In the genomic region with DNA sequence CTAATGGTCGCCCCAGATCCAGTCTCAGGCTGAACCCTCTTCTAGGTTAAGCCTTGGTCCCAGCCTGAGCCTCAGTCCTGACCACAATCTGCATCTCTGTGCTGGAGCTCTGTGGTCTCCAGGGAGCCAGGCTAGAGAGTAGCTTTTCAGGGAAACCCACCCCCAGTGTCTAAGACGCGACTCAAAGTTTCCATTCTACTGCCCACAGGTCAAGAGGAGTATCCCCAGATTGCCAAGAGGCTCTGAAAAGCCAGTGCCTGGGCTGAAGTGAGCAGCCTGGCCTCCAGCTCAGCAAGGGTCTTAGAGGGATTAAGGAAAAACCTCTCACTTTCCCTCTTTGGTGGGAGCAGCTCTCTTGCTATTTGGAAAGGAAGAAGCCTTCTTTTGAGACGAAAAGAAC, we compare ENCODE assay signal across 8 mouse cellular contexts. TPM values are rescaled to one million over a fixed set of nuclear protein-coding genes. Genes with fewer than 3 reads are reported as not detected.
DNase-seq lines count a peak whose midpoint lies in the region; ATAC-seq lines count a peak whose summit lies in the region.

No protein-coding gene starts in this region.

- intact Hi-C loops in heart, postnatal 25 days (cut with DNase I): loop anchor here (2.0 kb wide), 1 partner anchor 39 kb away; no protein-coding TSS in a partner anchor

- no peaks in the 10 kb centered on the region for H3K9me3 ChIP-seq in heart, embryonic 10.5 days
- H3K9me3 ChIP-seq in hindbrain, embryonic 12.5 days (replicated peaks): no peaks in the 10 kb centered on the region
- H3K9me3 ChIP-seq in midbrain, embryonic 12.5 days: no peaks in the 10 kb centered on the region

- peak overlapping the region; percentile 54 for H3K4me2 ChIP-seq in hindbrain, embryonic 12.5 days (replicated peaks)
- H3K4me2 ChIP-seq in midbrain, embryonic 12.5 days (replicated peaks): peak overlapping the region; percentile 59

- no peaks in the 10 kb centered on the region for H3K36me3 ChIP-seq in heart, embryonic 10.5 days
- H3K36me3 ChIP-seq in hindbrain, embryonic 12.5 days: no peaks in the 10 kb centered on the region
- H3K36me3 ChIP-seq in midbrain, embryonic 12.5 days: no peaks in the 10 kb centered on the region

- WGBS in heart, embryonic 10.5 days: 23% methylated on average over 4 of the region's 4 CpGs
- WGBS in hindbrain, embryonic 12.5 days: 35% methylated on average over 4 of the region's 4 CpGs
- WGBS in midbrain, embryonic 12.5 days: 45% methylated on average over 4 of the region's 4 CpGs

- ATAC-seq in hindbrain, embryonic 12.5 days (ENCODE audit: low FRiP score): peak; percentile 26; the same call in 1 of the 2 replicates
- ATAC-seq in midbrain, embryonic 12.5 days (ENCODE audit: low FRiP score, low read depth): 0 out of 2 replicates have a peak, but pooled peaks have one; percentile 19

- no peak overlapping the region for H3K9ac ChIP-seq in hindbrain, embryonic 12.5 days
- no peak overlapping the region for H3K9ac ChIP-seq in midbrain, embryonic 12.5 days (replicated peaks)

- peaks cover under 1% of the 10 kb centered on the region; the same call in 1 of the 2 replicates for H3K4me1 ChIP-seq in heart, embryonic 10.5 days
- H3K4me1 ChIP-seq in hindbrain, embryonic 12.5 days: no peaks in the 10 kb centered on the region
- H3K4me1 ChIP-seq in midbrain, embryonic 12.5 days: no peaks in the 10 kb centered on the region

- H3K27me3 ChIP-seq in heart, embryonic 10.5 days (ENCODE audit: insufficient read depth, poor library complexity, severe bottlenecking): peaks cover 5% of the 10 kb centered on the region; the same call in 1 of the 2 replicates
- H3K27me3 ChIP-seq in hindbrain, embryonic 12.5 days: no peaks in the 10 kb centered on the region
- peaks cover 3% of the 10 kb centered on the region for H3K27me3 ChIP-seq in midbrain, embryonic 12.5 days

- H3K4me3 ChIP-seq in heart, embryonic 10.5 days: peak overlapping the region; percentile 55
- H3K4me3 ChIP-seq in hindbrain, embryonic 12.5 days: peak overlapping the region; percentile 30; the same call in 1 of the 2 replicates
- H3K4me3 ChIP-seq in midbrain, embryonic 12.5 days: peak overlapping the region; percentile 32

- no peak for DNase-seq in heart, embryonic 10.5 days (ENCODE audit: low spot score)
- no peak for DNase-seq in heart, postnatal 25 days (ENCODE audit: low spot score)
- DNase-seq in NIH3T3 (ENCODE audit: low read depth): peak; percentile 63
- no peak for DNase-seq in layer of hippocampus, postnatal 25 days (ENCODE audit: extremely low spot score in 1 of 2, low spot score in 1 of 2)
- DNase-seq in layer of hippocampus, postnatal 10 days (ENCODE audit: low spot score in 2 of 2): no peak
- DNase-seq in kidney, postnatal 25 days: no peak

- H3K27ac ChIP-seq in heart, embryonic 10.5 days: peak overlapping the region; percentile 72; the same call in 1 of the 2 replicates
- no peak overlapping the region for H3K27ac ChIP-seq in hindbrain, embryonic 12.5 days
- H3K27ac ChIP-seq in midbrain, embryonic 12.5 days (replicated peaks): no peak overlapping the region

RNA-seq across cellular contexts. Expression of gene Elf4, which starts 0.6 kb away (rescaled TPM):
- 9.9 and 15.7 TPM in 2 replicates for polyA plus RNA-seq in heart, embryonic 10.5 days (2016; fragmentation: Nextera tagmentation; extraction: Ambion mirVana)
- total RNA-seq in heart, postnatal 25 days (2021): 1 to 10 TPM; 6.0 to 6.4 TPM
- 2.1 and 2.9 TPM in 2 replicates for polyA plus RNA-seq in hindbrain, embryonic 12.5 days (2016; fragmentation: Nextera tagmentation; extraction: Ambion mirVana)
- 1.6 and 1.8 TPM in 2 replicates for polyA plus RNA-seq in midbrain, embryonic 12.5 days (2016; fragmentation: Nextera tagmentation; extraction: Ambion mirVana)
- total RNA-seq in layer of hippocampus, postnatal 25 days (2021): under 1 TPM; 0.47 to 0.73 TPM
- 1 to 10 TPM; 1.0 TPM for total RNA-seq in layer of hippocampus, postnatal 10 days (2021)

RNA-seq across cellular contexts. Expression of gene Aifm1, which starts 51.1 kb away (rescaled TPM):
- 108 and 118 TPM in 2 replicates for polyA plus RNA-seq in heart, embryonic 10.5 days (2016; fragmentation: Nextera tagmentation; extraction: Ambion mirVana)
- 100 to 1,000 TPM; 111 to 113 TPM for total RNA-seq in heart, postnatal 25 days (2021)
- polyA plus RNA-seq in hindbrain, embryonic 12.5 days (2016; fragmentation: Nextera tagmentation; extraction: Ambion mirVana): 58.1 and 60.1 TPM in 2 replicates
- 61.8 and 63.2 TPM in 2 replicates for polyA plus RNA-seq in midbrain, embryonic 12.5 days (2016; fragmentation: Nextera tagmentation; extraction: Ambion mirVana)
- total RNA-seq in layer of hippocampus, postnatal 25 days (2021): 10 to 100 TPM; 27.6 to 28.7 TPM
- total RNA-seq in layer of hippocampus, postnatal 10 days (2021): 10 to 100 TPM; 28.6 to 32.6 TPM

RNA-seq across cellular contexts. Expression of gene Rab33a, which starts 56.8 kb away (rescaled TPM):
- 7.8 and 8.0 TPM in 2 replicates for polyA plus RNA-seq in heart, embryonic 10.5 days (2016; fragmentation: Nextera tagmentation; extraction: Ambion mirVana)
- under 1 TPM in 1 of 2 experiments, not detected in 1; 0.45 TPM for total RNA-seq in heart, postnatal 25 days (2021)
- 46.4 and 46.6 TPM in 2 replicates for polyA plus RNA-seq in hindbrain, embryonic 12.5 days (2016; fragmentation: Nextera tagmentation; extraction: Ambion mirVana)
- 39.2 and 45.0 TPM in 2 replicates for polyA plus RNA-seq in midbrain, embryonic 12.5 days (2016; fragmentation: Nextera tagmentation; extraction: Ambion mirVana)
- total RNA-seq in layer of hippocampus, postnatal 25 days (2021): 10 to 100 TPM; 24.6 to 25.1 TPM
- 10 to 100 TPM; 23.3 to 24.2 TPM for total RNA-seq in layer of hippocampus, postnatal 10 days (2021)

Comparison
In these comparisons a context has a peak if more than half of its experiments do, and no peak if none do; other contexts are left out.
1. RNA of gene Rab33a, which starts 56.8 kb away (total RNA-seq): 24.6 to 25.1 TPM in layer of hippocampus, postnatal 25 days and 23.3 to 24.2 TPM in layer of hippocampus, postnatal 10 days; 0.45 TPM in heart, postnatal 25 days; every median in the first group is over 10 times any median in the second.
2. Peak in every context shown above with its lines, with median percentiles within 50 percentile points of each other: H3K4me3 ChIP-seq.